Mouse (Mus musculus) megakaryocyte, embryonic 14.5 days (primary cell): ENCODE data around the gene Nsd1.

Experiments used
- FLI1 ChIP-seq: IDR thresholded peaks from 2 replicates; pipeline ENCODE4 v1.6.1; 2012; ENCODE audit warnings: low read length, inconsistent platforms, mixed read lengths
- GATA1 ChIP-seq: IDR thresholded peaks from 3 replicates; pipeline ENCODE4 v1.6.1; 2012; ENCODE audit warnings: mixed read lengths, low read length, inconsistent platforms, borderline replicate concordance

- no peak for TF ChIP-seq GATA1
- TF ChIP-seq FLI1: no peak
Observed at GRCm38 (mm10) chr13:55177903-55178496, 31.6 kb upstream of the Nsd1 start.
